Mouse (Mus musculus) cerebellum, adult 18-20 months (tissue): ENCODE results near the gene Soat2.

Source experiments
- DNase-seq, 2 experiments: peaks; one replicate each; pipeline ENCODE4 v3.0.0; 2021

The Soat2 gene

GRCm38 (mm10) chr15:102150301-102151135 lies at the start of gene Soat2:
Soat2 (plus strand) TSS chr15:102150526.
- DNase-seq: no peak

- peak; percentile 8 to 30 for DNase-seq
These were observed 49.2 kb upstream of the Soat2 start for GRCm38 (mm10) chr15:102100996-102101671.

GRCm38 (mm10) chr15:102101672-102102541 lies 48.4 kb upstream of the Soat2 start:
- DNase-seq: peak; percentile 14 to 18

GRCm38 (mm10) chr15:102102548-102103121 lies 47.7 kb upstream of the Soat2 start:
- DNase-seq: no peak

GRCm38 (mm10) chr15:102103371-102103946 lies 46.9 kb upstream of the Soat2 start:
- DNase-seq: peak in 1 of 2 experiments; percentile 7

- peak in 1 of 2 experiments; percentile 8 for DNase-seq
These were observed 46.3 kb upstream of the Soat2 start for GRCm38 (mm10) chr15:102103947-102104555.

GRCm38 (mm10) chr15:102105360-102105759 lies 45.0 kb upstream of the Soat2 start:
- peak in 1 of 2 experiments; percentile 17 for DNase-seq

- DNase-seq: peak in 1 of 2 experiments; percentile 45
These were observed 44.3 kb upstream of the Soat2 start for GRCm38 (mm10) chr15:102105764-102106730.

- DNase-seq: peak; percentile 32 to 57
These were observed 43.4 kb upstream of the Soat2 start for GRCm38 (mm10) chr15:102106754-102107456.

- DNase-seq: peak; percentile 85
These were observed 42.4 kb upstream of the Soat2 start for GRCm38 (mm10) chr15:102107689-102108573.

- peak; percentile 84 to 88 for DNase-seq
These were observed 41.4 kb upstream of the Soat2 start for GRCm38 (mm10) chr15:102108651-102109525.

GRCm38 (mm10) chr15:102110271-102110670 lies 40.1 kb upstream of the Soat2 start:
- no peak for DNase-seq

GRCm38 (mm10) chr15:102110701-102111494 lies 39.4 kb upstream of the Soat2 start:
- DNase-seq: no peak

GRCm38 (mm10) chr15:102111495-102111829 lies 38.9 kb upstream of the Soat2 start:
- peak in 1 of 2 experiments; percentile 43 for DNase-seq

- DNase-seq: no peak
These were observed 38.1 kb upstream of the Soat2 start for GRCm38 (mm10) chr15:102112181-102112580.

GRCm38 (mm10) chr15:102112827-102113226 lies 37.5 kb upstream of the Soat2 start:
- DNase-seq: no peak

- no peak for DNase-seq
These were observed 36.7 kb upstream of the Soat2 start for GRCm38 (mm10) chr15:102113674-102114073.
